Mouse (Mus musculus) lung, adult 2 months (tissue): ENCODE results near the gene Naaladl2.

ENCODE experiments used
- CTCF ChIP-seq: fragments of 200-500 bp; IDR thresholded peaks from 2 replicates; pipeline ENCODE4 v1.5.1; 2011; ENCODE audit warnings: mild to moderate bottlenecking, low read length, control low read depth; ENCODE audit not compliant: insufficient read depth
- POLR2A ChIP-seq: fragments of 200-500 bp; IDR thresholded peaks from 2 replicates; pipeline ENCODE4 v1.6.1; 2011; ENCODE audit warnings: low read depth, mild to moderate bottlenecking, control low read depth, low read length, borderline replicate concordance; ENCODE audit errors: extremely low read depth

- no peak for TF ChIP-seq CTCF
- TF ChIP-seq POLR2A = no peak
Measured at GRCm38 (mm10) chr3:24463941-24464340, 680.1 kb downstream of the Naaladl2 start.
